Mouse (Mus musculus) hindbrain, embryonic 11.5 days (tissue): ENCODE results near the gene Itgav. TPM values are rescaled to one million over a fixed set of nuclear protein-coding genes. Genes with fewer than 3 reads are reported as not detected.

Source experiments
- ATAC-seq: fragments of 200-750 bp; cut with Nextera tagmentation; 2 replicates; pipeline ENCODE4 v1.8.0; 2017; ENCODE audit warnings: mild to moderate bottlenecking, moderate TSS enrichment, moderate library complexity; ENCODE audit not compliant: low FRiP score
- DNase-seq: peaks from one replicate; pipeline ENCODE4 v3.0.0-alpha.2; 2015; ENCODE audit warnings: low spot score
- H3K27ac ChIP-seq: fragments of 300-500 bp; sonication (generic); 2 replicates; pipeline ENCODE4 v1.5.1; 2014; ENCODE audit warnings: mild to moderate bottlenecking, low read depth, low read length
- H3K27me3 ChIP-seq: fragments of 300-500 bp; sonication (generic); 2 replicates; pipeline ENCODE4 v1.6.1; 2014; ENCODE audit warnings: mild to moderate bottlenecking, low read length, moderate library complexity, mixed read lengths; ENCODE audit not compliant: control insufficient read depth, insufficient read depth
- H3K36me3 ChIP-seq: fragments of 300-500 bp; sonication (generic); 2 replicates; pipeline ENCODE4 v1.6.1; 2014; ENCODE audit warnings: mild to moderate bottlenecking, low read length, moderate library complexity, mixed read lengths; ENCODE audit not compliant: control insufficient read depth, insufficient read depth
- H3K4me1 ChIP-seq: fragments of 300-500 bp; sonication (generic); replicated peaks from 2 replicates; pipeline ENCODE4 v1.6.1; 2014; ENCODE audit warnings: low read length, mixed read lengths; ENCODE audit not compliant: control insufficient read depth, insufficient read depth
- H3K4me2 ChIP-seq: fragments of 300-500 bp; sonication (generic); replicated peaks from 2 replicates; pipeline ENCODE4 v1.6.1; 2014; ENCODE audit warnings: mild to moderate bottlenecking, low read depth, low read length
- H3K4me3 ChIP-seq: fragments of 300-500 bp; sonication (generic); 2 replicates; pipeline ENCODE4 v1.5.1; 2014; ENCODE audit warnings: low read depth, low read length
- H3K9ac ChIP-seq: fragments of 300-500 bp; sonication (generic); 2 replicates; pipeline ENCODE4 v1.6.1; 2014; ENCODE audit warnings: low read depth, low read length
- H3K9me3 ChIP-seq: fragments of 300-500 bp; sonication (generic); 2 replicates; pipeline ENCODE4 v1.6.1; 2016; ENCODE audit warnings: low read length; ENCODE audit not compliant: control insufficient read depth
- WGBS: fragments of 180-500 bp; shearing (Covaris S2); extraction: QIAGEN DNeasy Blood & Tissue Kit; methylation state at CpG from one replicate; pipeline ENCODE4 v1.1.7; 2014; 5-methylcytosine and 5-hydroxymethylcytosine counted together
- polyA plus RNA-seq: library from polyadenylated mRNA; unstranded; fragments of >200 nt; fragmentation: Nextera tagmentation; extraction: Ambion mirVana; gene quantifications from 2 replicates; pipeline ENCODE4 v1.2.1, GENCODE M21; 2014

The Itgav gene
- polyA plus RNA-seq, 1 experiment from 2014 or later, result 42.8 TPM

- Histone ChIP-seq H3K36me3 (no peaks in the 10 kb centered on the region), H3K4me2 (no peak overlapping the region), H3K27me3 (no peaks in the 10 kb centered on the region), H3K27ac (no peak overlapping the region), H3K4me3 (no peak overlapping the region), H3K9me3 (no peaks in the 10 kb centered on the region), H3K4me1 (no peaks in the 10 kb centered on the region), H3K9ac (no peak overlapping the region)
- 73% methylated on average over 10 of the region's 10 CpGs for WGBS
- no peak for DNase-seq
- ATAC-seq, result no peak
Observed at GRCm38 (mm10) chr2:83835313-83836070, 111.3 kb downstream of the Itgav start.

- H3K4me2 ChIP-seq, result no peak overlapping the region
- 95% methylated on average over 3 of the region's 3 CpGs for WGBS
- DNase-seq (no peak), ATAC-seq (no peak)
- no peak overlapping the region for H3K9ac ChIP-seq
- H3K27me3 ChIP-seq, result no peaks in the 10 kb centered on the region
- no peaks in the 10 kb centered on the region for H3K36me3 ChIP-seq
- no peaks in the 10 kb centered on the region for H3K4me1 ChIP-seq
- H3K4me3 ChIP-seq, result no peak overlapping the region
- no peak overlapping the region for H3K27ac ChIP-seq
- H3K9me3 ChIP-seq, result no peaks in the 10 kb centered on the region
Observed at GRCm38 (mm10) chr2:83848495-83848894, 124.3 kb downstream of the Itgav start.

DNA sequence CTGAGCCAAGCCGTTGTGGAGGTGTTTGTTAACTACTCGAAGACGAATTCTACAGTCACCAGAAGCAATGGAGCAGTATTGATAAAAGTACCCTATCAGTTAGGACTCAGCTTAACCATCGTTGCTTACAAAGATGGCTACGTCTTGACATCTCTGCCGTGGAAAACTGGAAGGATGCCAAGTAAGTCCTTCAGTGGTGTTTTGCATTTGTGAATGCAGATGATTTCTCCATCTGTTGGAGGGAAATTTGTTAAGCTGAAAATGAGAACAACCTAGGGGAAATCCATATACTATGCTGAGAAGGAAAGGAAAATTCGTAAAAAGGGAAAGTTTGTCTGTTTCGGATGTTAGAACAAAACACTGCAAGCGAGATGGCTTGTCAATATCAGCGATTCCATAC lies 129.2 kb downstream of the Itgav start:
- no peak for ATAC-seq
- Histone ChIP-seq H3K4me1 (no peaks in the 10 kb centered on the region), H3K36me3 (no peaks in the 10 kb centered on the region), H3K4me2 (no peak overlapping the region), H3K9me3 (no peaks in the 10 kb centered on the region), H3K27ac (no peak overlapping the region), H3K4me3 (no peak overlapping the region), H3K27me3 (no peaks in the 10 kb centered on the region), H3K9ac (no peak overlapping the region)
- no peak for DNase-seq
- WGBS, result 89% methylated on average over 10 of the region's 10 CpGs

- Histone ChIP-seq H3K36me3 (no peaks in the 10 kb centered on the region), H3K4me2 (no peak overlapping the region), H3K4me1 (no peaks in the 10 kb centered on the region), H3K27me3 (no peaks in the 10 kb centered on the region), H3K9ac (no peak overlapping the region), H3K4me3 (no peak overlapping the region), H3K27ac (no peak overlapping the region), H3K9me3 (no peaks in the 10 kb centered on the region)
- ATAC-seq, result no peak
- DNase-seq, result no peak
- 69% methylated on average over 4 of the region's 4 CpGs for WGBS
Observed at GRCm38 (mm10) chr2:83856236-83856635, 132.0 kb downstream of the Itgav start.

Other genes starting within 250 kb of the Itgav start
- 176 and 191 TPM in 2 replicates for gene Zc3h15, start 80.0 kb upstream of the Itgav start, polyA plus RNA-seq
- gene Fam171b, start 88.2 kb downstream of the Itgav start, polyA plus RNA-seq, result 42.7 and 48.6 TPM in 2 replicates
- gene Zswim2, start 216.8 kb downstream of the Itgav start, polyA plus RNA-seq, result not detected in 2 replicates
- gene Gm13698, start 231.3 kb downstream of the Itgav start, polyA plus RNA-seq, result not detected in 2 replicates
- not detected in 2 replicates for gene Gm13693, start 237.1 kb downstream of the Itgav start, polyA plus RNA-seq
- not detected in 2 replicates for gene Gm13695, start 242.9 kb downstream of the Itgav start, polyA plus RNA-seq
- not detected in 2 replicates for gene Gm13696, start 248.7 kb downstream of the Itgav start, polyA plus RNA-seq